Mouse (Mus musculus): ENCODE data around the gene Ecel1. TPM values are rescaled to one million over a fixed set of nuclear protein-coding genes. Genes with fewer than 3 reads are reported as not detected.

Gene Ecel1
- polyA plus RNA-seq, 1 experiment from 2014 or later = 0.16 TPM

DNA sequence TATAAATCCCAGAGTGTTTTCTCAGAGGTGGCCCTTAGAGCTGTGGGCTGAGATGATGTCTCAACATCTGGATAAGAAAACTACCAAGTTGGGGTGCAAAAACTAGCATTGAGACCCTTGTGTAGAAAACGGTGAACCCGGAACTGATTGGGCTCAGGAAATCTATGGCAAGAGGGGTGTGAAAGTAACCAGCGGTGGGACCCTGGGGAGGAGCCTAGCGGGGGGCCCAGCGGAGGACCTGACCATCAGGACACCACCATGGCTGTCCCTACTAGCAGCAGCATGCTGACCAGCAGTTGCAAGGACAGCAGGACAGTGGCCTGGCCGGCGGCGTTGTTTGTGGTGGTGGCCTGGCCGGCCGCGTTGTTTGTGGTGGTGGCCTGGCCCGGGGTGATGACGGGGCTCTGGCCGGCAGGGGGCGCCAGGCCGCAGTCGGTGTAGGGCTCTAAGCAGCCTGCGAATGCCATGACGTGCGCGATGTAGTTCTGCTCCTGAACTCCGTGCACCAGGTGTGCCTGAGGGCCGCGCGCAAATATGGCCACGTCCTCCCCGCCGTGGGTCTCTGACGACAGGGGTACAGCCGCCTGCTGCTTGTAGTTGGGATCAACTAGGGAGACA is 57.9 kb downstream of the Ecel1 start:
- Histone ChIP-seq H3K27me3 (ENCODE audit: insufficient read depth, low read length) (peaks cover 4% of the 10 kb centered on the region; the same call in 1 of the 2 replicates), H3K4me1 (ENCODE audit: insufficient read depth) (peaks cover 4% of the 10 kb centered on the region; the same call in 1 of the 2 replicates), H3K4me3 (ENCODE audit: low read depth, low read length) (no peak overlapping the region), H3K27ac (ENCODE audit: low read depth) (no peak overlapping the region), H3K4me2 (ENCODE audit: low read depth, low read length) (no peak overlapping the region; the same call in 1 of the 2 replicates), H3K36me3 (replicated peaks; ENCODE audit: insufficient read depth, low read length) (no peaks in the 10 kb centered on the region), H3K9ac (replicated peaks) (no peak overlapping the region), H3K9me3 (ENCODE audit: low read length) (no peaks in the 10 kb centered on the region)
- ATAC-seq (peak; percentile 77), DNase-seq (peak; percentile 75)
- TF ChIP-seq EP300 (IDR thresholded peaks at IDR 0.05; ENCODE audit: low read depth) (no peak), CTCF (IDR thresholded peaks at IDR 0.05; ENCODE audit: low read depth) (peak; percentile 81)
- WGBS (ENCODE audit: insufficient replicate concordance) = 13% methylated on average over 29 of the region's 30 CpGs

Other genes starting within 250 kb of the Ecel1 start
- not detected in 2 replicates for gene Alppl2, start 66.6 kb downstream of the Ecel1 start, polyA plus RNA-seq (2015; fragmentation: Nextera tagmentation; extraction: Ambion mirVana)
- gene Alpi, start 54.9 kb downstream of the Ecel1 start, polyA plus RNA-seq (2015; fragmentation: Nextera tagmentation; extraction: Ambion mirVana) = not detected in 2 replicates
- gene Akp3, start 31.5 kb downstream of the Ecel1 start, polyA plus RNA-seq (2015; fragmentation: Nextera tagmentation; extraction: Ambion mirVana) = not detected in 2 replicates
- not detected in 2 replicates for gene Prss56, start 26.8 kb upstream of the Ecel1 start, polyA plus RNA-seq (2015; fragmentation: Nextera tagmentation; extraction: Ambion mirVana)
- gene Chrnd, start 34.1 kb upstream of the Ecel1 start, polyA plus RNA-seq (2015; fragmentation: Nextera tagmentation; extraction: Ambion mirVana) = 0.04 TPM in 1 of 2 replicates, not detected in the other
- 0.19 TPM in 1 of 2 replicates, not detected in the other for gene Chrng, start 48.1 kb upstream of the Ecel1 start, polyA plus RNA-seq (2015; fragmentation: Nextera tagmentation; extraction: Ambion mirVana)
- 84.7 and 91.7 TPM in 2 replicates for gene Eif4e2, start 57.4 kb upstream of the Ecel1 start, polyA plus RNA-seq (2015; fragmentation: Nextera tagmentation; extraction: Ambion mirVana)
- gene Efhd1, start 107.8 kb upstream of the Ecel1 start, polyA plus RNA-seq (2015; fragmentation: Nextera tagmentation; extraction: Ambion mirVana) = 0.24 and 0.26 TPM in 2 replicates
- 12.1 and 13.3 TPM in 2 replicates for gene Gigyf2, start 170.5 kb upstream of the Ecel1 start, polyA plus RNA-seq (2015; fragmentation: Nextera tagmentation; extraction: Ambion mirVana)
- gene Kcnj13, start 238.2 kb upstream of the Ecel1 start, polyA plus RNA-seq (2015; fragmentation: Nextera tagmentation; extraction: Ambion mirVana) = not detected in 2 replicates

All from liver, postnatal 0 days (tissue).